Comparison of ENCODE assay signal across 8 mouse cellular contexts in the genomic region with DNA sequence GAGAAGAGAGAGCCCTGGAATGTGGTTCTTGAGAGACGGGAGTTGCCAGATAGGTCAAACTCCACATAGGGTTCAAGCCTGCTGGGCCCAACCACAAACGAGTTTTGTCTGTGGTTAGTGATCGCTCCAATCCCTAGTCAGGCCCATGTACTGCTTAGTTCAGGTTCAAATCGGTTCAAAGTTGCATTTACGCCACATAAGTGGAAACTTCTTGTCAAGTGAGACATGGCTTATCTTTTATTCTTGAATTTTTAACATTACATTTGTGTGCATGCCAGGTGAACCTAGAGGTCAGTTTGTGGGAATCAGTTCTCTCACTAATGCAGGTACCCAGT.
DNase-seq lines count a peak whose midpoint lies in the region; ATAC-seq and TF ChIP-seq lines count a peak whose summit lies in the region.

No protein-coding gene starts in this region.

- peak overlapping the region; percentile 97 for H3K4me3 ChIP-seq in layer of hippocampus, adult 2 months
- H3K4me3 ChIP-seq in embryonic facial prominence, embryonic 12.5 days: peak overlapping the region; percentile 52
- H3K4me3 ChIP-seq in hindbrain, postnatal 0 days (ENCODE audit: low read length): peak overlapping the region; percentile 64
- peak overlapping the region; percentile 53 for H3K4me3 ChIP-seq in midbrain, postnatal 0 days (ENCODE audit: low read depth, low read length)

- peaks cover 8% of the 10 kb centered on the region; the same call in 1 of the 2 replicates for H3K4me1 ChIP-seq in embryonic facial prominence, embryonic 12.5 days
- H3K4me1 ChIP-seq in hindbrain, postnatal 0 days (ENCODE audit: insufficient read depth, low read length): no peaks in the 10 kb centered on the region; the same call in 1 of the 2 replicates
- no peaks in the 10 kb centered on the region for H3K4me1 ChIP-seq in midbrain, postnatal 0 days (ENCODE audit: insufficient read depth, low read length)

- no peaks in the 10 kb centered on the region for H3K27me3 ChIP-seq in embryonic facial prominence, embryonic 12.5 days
- no peaks in the 10 kb centered on the region for H3K27me3 ChIP-seq in hindbrain, postnatal 0 days (ENCODE audit: insufficient read depth, low read length)
- H3K27me3 ChIP-seq in midbrain, postnatal 0 days (ENCODE audit: insufficient read depth, low read length): no peaks in the 10 kb centered on the region

- H3K4me2 ChIP-seq in embryonic facial prominence, embryonic 12.5 days (replicated peaks): peak overlapping the region; percentile 51
- peak overlapping the region; percentile 65 for H3K4me2 ChIP-seq in hindbrain, postnatal 0 days (ENCODE audit: low read depth, low read length)
- peak overlapping the region; percentile 61 for H3K4me2 ChIP-seq in midbrain, postnatal 0 days (ENCODE audit: low read depth, low read length, poor library complexity, severe bottlenecking)

- H3K36me3 ChIP-seq in embryonic facial prominence, embryonic 12.5 days: no peaks in the 10 kb centered on the region
- no peaks in the 10 kb centered on the region for H3K36me3 ChIP-seq in hindbrain, postnatal 0 days (ENCODE audit: insufficient read depth, low read length)
- H3K36me3 ChIP-seq in midbrain, postnatal 0 days (ENCODE audit: insufficient read depth, low read length): no peaks in the 10 kb centered on the region

- H3K9ac ChIP-seq in embryonic facial prominence, embryonic 12.5 days: peak overlapping the region; percentile 70
- peak overlapping the region; percentile 72 for H3K9ac ChIP-seq in hindbrain, postnatal 0 days (replicated peaks; ENCODE audit: low read length)
- peak overlapping the region; percentile 70 for H3K9ac ChIP-seq in midbrain, postnatal 0 days (replicated peaks; ENCODE audit: low read length, poor library complexity, severe bottlenecking)

- no peak for DNase-seq in layer of hippocampus, adult 2 months (ENCODE audit: low spot score in 2 of 2)
- no peak for DNase-seq in layer of hippocampus, adult 18-20 months (ENCODE audit: low spot score in 2 of 2)
- DNase-seq in hindbrain, postnatal 0 days (ENCODE audit: low spot score): no peak
- no peak for DNase-seq in midbrain, postnatal 0 days (ENCODE audit: low spot score)
- DNase-seq in B cell, adult 2 months: no peak
- no peak for DNase-seq in spleen, adult 18-20 months
- DNase-seq in kidney, postnatal 10 days: no peak

- no peak; the same call in 1 of the 2 replicates for ATAC-seq in embryonic facial prominence, embryonic 12.5 days (ENCODE audit: insufficient number of reproducible peaks, insufficient read depth, low FRiP score, low TSS enrichment)
- no peak; the same call in 1 of the 2 replicates for ATAC-seq in hindbrain, postnatal 0 days
- ATAC-seq in midbrain, postnatal 0 days (ENCODE audit: low FRiP score): peak; percentile 55; the same call in 1 of the 2 replicates

- peak overlapping the region; percentile 95 for H3K27ac ChIP-seq in layer of hippocampus, adult 2 months
- H3K27ac ChIP-seq in embryonic facial prominence, embryonic 12.5 days: peak overlapping the region; percentile 98
- H3K27ac ChIP-seq in hindbrain, postnatal 0 days: peak overlapping the region; percentile 93
- H3K27ac ChIP-seq in midbrain, postnatal 0 days (ENCODE audit: low read depth, low read length): peak overlapping the region; percentile 88

- no peaks in the 10 kb centered on the region for H3K9me3 ChIP-seq in embryonic facial prominence, embryonic 12.5 days
- H3K9me3 ChIP-seq in hindbrain, postnatal 0 days (ENCODE audit: low read length): no peaks in the 10 kb centered on the region
- no peaks in the 10 kb centered on the region for H3K9me3 ChIP-seq in midbrain, postnatal 0 days (ENCODE audit: low read length)

- WGBS in embryonic facial prominence, embryonic 12.5 days: 13% methylated on average over 5 of the region's 5 CpGs
- WGBS in hindbrain, postnatal 0 days: 14% methylated on average over 5 of the region's 5 CpGs
- WGBS in midbrain, postnatal 0 days: 14% methylated on average over 5 of the region's 5 CpGs

- no peak for TF ChIP-seq CTCF in layer of hippocampus, adult 2 months (conservative IDR thresholded peaks at IDR 0.05)
- no peak for TF ChIP-seq CTCF in hindbrain, postnatal 0 days (IDR thresholded peaks at IDR 0.05; ENCODE audit: low read depth)
- no peak for TF ChIP-seq CTCF in midbrain, postnatal 0 days (IDR thresholded peaks at IDR 0.05)
